Mouse (Mus musculus): ENCODE data around the gene Tmem174. TPM values are rescaled to one million over a fixed set of nuclear protein-coding genes. Genes with fewer than 3 reads are reported as not detected.

The Tmem174 gene
- polyA plus RNA-seq, 1 experiment from 2014 or later, result not detected

GRCm38 (mm10) chr13:98593938-98594539, 43.2 kb downstream of the Tmem174 start:
- no peak overlapping the region for H3K4me3 ChIP-seq (replicated peaks)
- ATAC-seq (ENCODE audit: insufficient read depth), result no peak
- WGBS (ENCODE audit: insufficient replicate concordance), result 62% methylated on average over 11 of the region's 11 CpGs
- no peak overlapping the region for H3K4me2 ChIP-seq
- no peak overlapping the region for H3K9ac ChIP-seq
- peaks cover 5% of the 10 kb centered on the region for H3K4me1 ChIP-seq (replicated peaks)
- no peaks in the 10 kb centered on the region for H3K36me3 ChIP-seq (replicated peaks)
- H3K9me3 ChIP-seq (replicated peaks), result no peaks in the 10 kb centered on the region
- H3K27ac ChIP-seq (replicated peaks), result no peak overlapping the region
- H3K27me3 ChIP-seq, result peaks cover 9% of the 10 kb centered on the region

GRCm38 (mm10) chr13:98591406-98591805, 45.8 kb downstream of the Tmem174 start:
- Histone ChIP-seq H3K27me3 (peaks cover 33% of the 10 kb centered on the region), H3K36me3 (replicated peaks) (no peaks in the 10 kb centered on the region), H3K9me3 (replicated peaks) (no peaks in the 10 kb centered on the region), H3K4me3 (replicated peaks) (no peak overlapping the region), H3K4me2 (no peak overlapping the region), H3K4me1 (replicated peaks) (peaks cover 6% of the 10 kb centered on the region), H3K27ac (replicated peaks) (no peak overlapping the region), H3K9ac (no peak overlapping the region)
- 51% methylated on average over 6 of the region's 6 CpGs for WGBS (ENCODE audit: insufficient replicate concordance)
- ATAC-seq (ENCODE audit: insufficient read depth), result no peak

- Histone ChIP-seq H3K27ac (replicated peaks) (no peak overlapping the region), H3K36me3 (replicated peaks) (no peaks in the 10 kb centered on the region), H3K4me1 (replicated peaks) (peaks cover 6% of the 10 kb centered on the region), H3K27me3 (peaks cover 37% of the 10 kb centered on the region), H3K9me3 (replicated peaks) (no peaks in the 10 kb centered on the region), H3K9ac (no peak overlapping the region), H3K4me3 (replicated peaks) (no peak overlapping the region), H3K4me2 (no peak overlapping the region)
- ATAC-seq (ENCODE audit: insufficient read depth), result no peak
- WGBS (ENCODE audit: insufficient replicate concordance), result 48% methylated on average over 6 of the region's 6 CpGs
These were observed 46.4 kb downstream of the Tmem174 start for GRCm38 (mm10) chr13:98590693-98591389.

DNA sequence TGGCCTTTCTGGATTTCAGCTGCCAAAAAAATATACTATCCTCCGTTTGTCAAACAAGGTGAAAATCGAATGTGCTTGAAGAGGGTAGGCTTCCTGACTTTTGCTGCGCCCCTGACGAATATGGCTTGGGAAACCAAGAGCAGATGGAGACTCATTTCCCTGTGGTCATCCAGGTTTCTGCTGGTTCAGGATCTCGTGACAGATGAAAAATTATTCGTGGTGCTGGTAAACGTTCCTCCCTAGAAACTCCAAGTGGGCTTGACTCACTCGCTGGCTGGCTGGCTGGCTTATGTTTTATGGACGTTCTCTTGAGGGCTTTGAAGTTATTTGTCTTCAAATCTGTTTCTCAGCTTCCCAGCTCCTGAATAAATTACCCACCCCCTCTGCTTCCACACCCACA, 47.6 kb downstream of the Tmem174 start:
- no peak overlapping the region for H3K27ac ChIP-seq (replicated peaks)
- ATAC-seq (ENCODE audit: insufficient read depth), result no peak
- peaks cover 6% of the 10 kb centered on the region; the same call in 1 of the 2 replicates for H3K4me1 ChIP-seq (replicated peaks)
- no peaks in the 10 kb centered on the region for H3K9me3 ChIP-seq (replicated peaks)
- no peak overlapping the region for H3K9ac ChIP-seq
- no peak overlapping the region for H3K4me3 ChIP-seq (replicated peaks)
- H3K36me3 ChIP-seq (replicated peaks), result no peaks in the 10 kb centered on the region
- 31% methylated on average over 9 of the region's 9 CpGs for WGBS (ENCODE audit: insufficient replicate concordance)
- H3K4me2 ChIP-seq, result peak overlapping the region; percentile 65; the same call in 1 of the 2 replicates
- H3K27me3 ChIP-seq, result peaks cover 50% of the 10 kb centered on the region

DNA sequence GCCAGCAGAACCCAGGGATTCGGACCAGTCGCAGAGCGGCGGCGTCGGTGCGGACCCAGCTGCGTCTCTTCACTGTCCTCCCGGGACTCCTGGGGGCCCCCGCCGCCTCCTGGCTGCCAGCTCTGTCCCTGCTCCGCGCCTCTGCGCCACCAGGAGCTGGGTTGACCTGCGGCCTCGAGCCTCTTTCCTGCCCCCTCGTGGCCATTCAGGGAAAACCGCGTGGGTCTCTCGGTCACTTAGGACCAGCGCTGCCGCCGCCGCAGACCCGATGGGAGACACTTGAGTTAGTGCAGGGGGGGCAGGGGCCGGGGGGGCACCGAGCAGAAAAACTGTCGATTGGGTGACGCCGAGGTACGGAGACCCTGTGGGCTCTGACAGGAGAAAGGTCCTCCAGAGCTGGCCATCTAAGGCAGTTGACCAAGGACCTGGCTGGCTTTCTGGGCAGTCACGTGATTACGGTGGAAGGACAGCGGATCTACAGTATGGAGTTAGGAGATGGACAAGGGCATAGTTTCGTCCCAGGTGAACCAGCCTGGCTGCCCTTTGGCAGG, 48.2 kb downstream of the Tmem174 start:
- WGBS (ENCODE audit: insufficient replicate concordance), result 2% methylated on average over 35 of the region's 35 CpGs
- H3K36me3 ChIP-seq (replicated peaks), result no peaks in the 10 kb centered on the region
- peaks cover 55% of the 10 kb centered on the region for H3K27me3 ChIP-seq
- no peak overlapping the region for H3K9ac ChIP-seq
- H3K27ac ChIP-seq (replicated peaks), result no peak overlapping the region
- no peaks in the 10 kb centered on the region for H3K9me3 ChIP-seq (replicated peaks)
- peak overlapping the region; percentile 39 for H3K4me3 ChIP-seq (replicated peaks)
- peak; percentile 54; the same call in 1 of the 2 replicates for ATAC-seq (ENCODE audit: insufficient read depth)
- peak overlapping the region; percentile 65 for H3K4me2 ChIP-seq
- H3K4me1 ChIP-seq (replicated peaks), result peaks cover 3% of the 10 kb centered on the region; the same call in 1 of the 2 replicates

DNA sequence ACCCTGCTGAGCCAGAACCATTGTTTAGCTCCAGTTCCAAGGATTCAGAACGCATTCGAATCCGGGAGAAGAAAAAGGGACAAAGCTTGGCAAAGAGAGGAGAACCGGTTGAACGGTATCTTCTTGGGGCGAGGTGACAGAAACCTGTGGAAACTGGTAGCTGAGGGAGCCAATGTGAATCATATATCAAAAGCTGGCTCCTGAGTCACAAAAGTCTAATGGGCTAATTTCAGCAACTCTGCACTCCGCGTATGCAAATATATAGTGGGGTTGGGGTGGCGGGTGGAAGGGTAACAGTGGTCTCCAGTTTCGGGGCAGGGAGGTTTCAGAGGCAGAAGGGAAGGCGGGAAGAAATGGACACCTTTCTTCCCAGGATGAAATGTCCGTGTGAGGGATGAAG, 48.7 kb downstream of the Tmem174 start:
- no peak for ATAC-seq (ENCODE audit: insufficient read depth)
- Histone ChIP-seq H3K4me3 (replicated peaks) (peak overlapping the region; percentile 39), H3K9ac (no peak overlapping the region)

GRCm38 (mm10) chr13:98587639-98588038, 49.6 kb downstream of the Tmem174 start:
- no peak overlapping the region for H3K4me2 ChIP-seq
- peaks cover 3% of the 10 kb centered on the region; the same call in 1 of the 2 replicates for H3K4me1 ChIP-seq (replicated peaks)
- H3K9me3 ChIP-seq (replicated peaks), result no peaks in the 10 kb centered on the region
- 10% methylated on average over 14 of the region's 14 CpGs for WGBS (ENCODE audit: insufficient replicate concordance)
- H3K27me3 ChIP-seq, result peaks cover 61% of the 10 kb centered on the region
- H3K27ac ChIP-seq (replicated peaks), result no peak overlapping the region
- no peaks in the 10 kb centered on the region for H3K36me3 ChIP-seq (replicated peaks)
- ATAC-seq (ENCODE audit: insufficient read depth), result no peak
- H3K4me3 ChIP-seq (replicated peaks), result no peak overlapping the region
- no peak overlapping the region for H3K9ac ChIP-seq

More for the DNA sequence above, 48.7 kb downstream of the Tmem174 start:
- Histone ChIP-seq H3K36me3 (replicated peaks) (no peaks in the 10 kb centered on the region), H3K9me3 (replicated peaks) (no peaks in the 10 kb centered on the region), H3K4me2 (peak overlapping the region; percentile 65), H3K4me1 (replicated peaks) (peaks cover 3% of the 10 kb centered on the region; the same call in 1 of the 2 replicates), H3K27ac (replicated peaks) (no peak overlapping the region), H3K27me3 (peaks cover 61% of the 10 kb centered on the region)
- WGBS (ENCODE audit: insufficient replicate concordance), result 6% methylated on average over 12 of the region's 12 CpGs

- no peak overlapping the region for H3K27ac ChIP-seq (replicated peaks)
- H3K36me3 ChIP-seq (replicated peaks), result no peaks in the 10 kb centered on the region
- peaks cover 61% of the 10 kb centered on the region for H3K27me3 ChIP-seq
These were observed 50.2 kb downstream of the Tmem174 start for GRCm38 (mm10) chr13:98586817-98587575.

More at GRCm38 (mm10) chr13:98586817-98587575, 50.2 kb downstream of the Tmem174 start:
- H3K4me2 ChIP-seq, result no peak overlapping the region
- H3K4me1 ChIP-seq (replicated peaks), result peaks cover 3% of the 10 kb centered on the region; the same call in 1 of the 2 replicates
- H3K4me3 ChIP-seq (replicated peaks), result no peak overlapping the region
- no peak for ATAC-seq (ENCODE audit: insufficient read depth)
- WGBS (ENCODE audit: insufficient replicate concordance), result 19% methylated on average over 17 of the region's 17 CpGs
- H3K9me3 ChIP-seq (replicated peaks), result no peaks in the 10 kb centered on the region
- no peak overlapping the region for H3K9ac ChIP-seq

Other genes starting within 250 kb of the Tmem174 start
- gene Gm10320, start 145.4 kb downstream of the Tmem174 start, polyA plus RNA-seq (2015; fragmentation: Nextera tagmentation; extraction: Ambion mirVana), result 0.69 and 1.3 TPM in 2 replicates
- gene Tmem171, start 57.4 kb upstream of the Tmem174 start, polyA plus RNA-seq (2015; fragmentation: Nextera tagmentation; extraction: Ambion mirVana), result 0.15 and 0.22 TPM in 2 replicates
- 25.5 and 28.0 TPM in 2 replicates for gene Fcho2, start 178.0 kb upstream of the Tmem174 start, polyA plus RNA-seq (2015; fragmentation: Nextera tagmentation; extraction: Ambion mirVana)

All from liver, embryonic 15.5 days (tissue).